Mouse (Mus musculus): ENCODE data around the gene Rer1.

GRCm38 (mm10) chr4:155129132-155129917 lies 43.1 kb upstream of the Rer1 start:
- peak; percentile 28; the same call in 1 of the 2 replicates for TF ChIP-seq CTCF (IDR thresholded peaks at IDR 0.05; ENCODE audit: control insufficient read depth, insufficient read depth, insufficient replicate concordance, low read depth, low read length)
- no peak for TF ChIP-seq POLR2A (IDR thresholded peaks at IDR 0.05; ENCODE audit: control insufficient read depth, low read depth, low read length)

Data from testis, adult 2 months (tissue).